Mouse (Mus musculus): ENCODE measurements around the gene Snx15. TPM values are rescaled to one million over a fixed set of nuclear protein-coding genes. Genes with fewer than 3 reads are reported as not detected.

Gene Snx15
- polyA plus RNA-seq, 1 experiment from 2014 or later, result 30.6 TPM

DNA sequence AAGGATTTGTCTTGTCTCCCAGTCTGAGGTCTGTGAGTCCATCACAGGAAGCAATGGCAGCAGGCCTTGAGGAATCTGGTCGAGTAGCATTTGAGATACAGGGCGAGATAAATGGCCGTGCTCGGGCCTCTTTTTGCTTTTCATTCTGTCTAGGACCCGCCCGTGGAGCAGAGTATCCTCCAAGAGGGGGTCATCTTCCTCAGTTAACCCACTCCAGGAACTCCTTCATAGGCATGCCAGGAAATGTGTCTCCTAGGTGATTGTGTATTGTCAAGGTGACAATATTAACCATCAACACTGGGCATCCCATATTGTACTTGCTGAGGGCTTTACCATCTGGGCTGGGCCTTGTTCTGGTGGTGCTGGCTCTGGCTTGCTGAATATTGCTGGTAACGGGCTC lies 34.0 kb downstream of the Snx15 start, which contains the start of gene AC131692.1:
TSS of gene AC131692.1 (plus strand) at position 301 of the 400 bp plus-strand sequence.
- Histone ChIP-seq H3K9ac (replicated peaks; ENCODE audit: low read depth, low read length) (no peak within 1 kb of the TSS), H3K36me3 (ENCODE audit: control insufficient read depth, insufficient read depth, low read length) (peaks cover 27% of the 10 kb centered on the region), H3K4me3 (ENCODE audit: low read depth, low read length) (no peak within 1 kb of the TSS), H3K4me2 (replicated peaks; ENCODE audit: low read depth, low read length) (no peak within 1 kb of the TSS), H3K27me3 (ENCODE audit: control insufficient read depth, insufficient read depth, low read length) (no peaks in the 10 kb centered on the region), H3K27ac (ENCODE audit: low read length) (no peak within 1 kb of the TSS), H3K4me1 (ENCODE audit: control insufficient read depth, insufficient read depth, low read length) (no peaks in the 10 kb centered on the region), H3K9me3 (ENCODE audit: control insufficient read depth, low read depth, low read length) (no peaks in the 10 kb centered on the region)
- WGBS, result 81% methylated on average over 7 of the region's 7 CpGs
- no peak for ATAC-seq (ENCODE audit: insufficient number of reproducible peaks, insufficient read depth, low FRiP score, low read depth)

DNA sequence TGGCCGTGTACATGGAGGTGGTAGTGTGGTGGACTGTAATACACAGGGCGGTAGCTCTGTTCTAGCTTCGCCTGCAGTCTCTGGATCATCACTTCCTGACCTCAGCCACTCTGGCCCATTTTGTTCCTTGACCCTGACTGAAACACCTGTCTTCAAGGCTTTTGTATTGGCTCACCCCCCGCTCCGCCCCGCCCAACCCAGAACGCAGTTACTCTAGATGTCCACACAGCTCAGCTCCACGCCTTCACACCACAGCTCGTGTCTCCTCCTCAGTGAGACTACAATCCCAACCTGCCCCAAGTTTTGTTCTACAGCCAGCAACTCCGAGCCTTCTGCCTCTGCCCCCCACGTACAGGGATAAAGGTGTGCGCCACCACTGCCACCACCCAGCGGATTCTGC lies 39.3 kb downstream of the Snx15 start:
- H3K4me1 ChIP-seq (ENCODE audit: control insufficient read depth, insufficient read depth, low read length), result peaks cover 7% of the 10 kb centered on the region
- H3K36me3 ChIP-seq (ENCODE audit: control insufficient read depth, insufficient read depth, low read length), result peaks cover 35% of the 10 kb centered on the region
- no peak overlapping the region for H3K27ac ChIP-seq (ENCODE audit: low read length)
- no peak overlapping the region for H3K4me2 ChIP-seq (replicated peaks; ENCODE audit: low read depth, low read length)
- H3K27me3 ChIP-seq (ENCODE audit: control insufficient read depth, insufficient read depth, low read length), result no peaks in the 10 kb centered on the region
- WGBS, result 92% methylated on average over 13 of the region's 13 CpGs
- no peak overlapping the region for H3K9ac ChIP-seq (replicated peaks; ENCODE audit: low read depth, low read length)
- H3K4me3 ChIP-seq (ENCODE audit: low read depth, low read length), result no peak overlapping the region
- H3K9me3 ChIP-seq (ENCODE audit: control insufficient read depth, low read depth, low read length), result no peaks in the 10 kb centered on the region
- ATAC-seq (ENCODE audit: insufficient number of reproducible peaks, insufficient read depth, low FRiP score, low read depth), result no peak

DNA sequence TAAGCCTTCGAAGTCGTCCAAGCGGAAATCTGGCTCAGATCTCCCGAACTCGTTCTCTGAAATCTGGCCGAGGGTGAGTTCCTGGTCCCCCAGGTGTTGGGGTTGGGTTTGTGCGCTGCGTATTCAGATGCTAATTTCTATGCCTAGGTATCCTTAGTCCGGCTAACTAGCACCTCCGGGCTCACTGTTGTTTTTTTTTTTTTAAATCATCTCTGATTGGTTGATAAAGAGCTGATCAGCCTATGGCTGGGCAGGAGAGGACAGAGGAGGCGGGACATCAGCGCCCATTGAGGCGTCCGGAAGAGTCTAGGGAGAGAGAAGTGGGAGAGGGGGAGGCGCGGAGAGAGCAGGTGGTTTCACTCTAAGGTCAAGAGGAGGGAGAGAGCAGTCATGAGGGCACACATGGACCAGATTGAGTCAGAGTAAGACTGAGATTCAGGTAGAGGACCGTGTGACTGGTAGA lies 42.7 kb downstream of the Snx15 start:
- Histone ChIP-seq H3K27ac (ENCODE audit: low read length) (peak overlapping the region; percentile 34; the same call in 1 of the 2 replicates), H3K9ac (replicated peaks; ENCODE audit: low read depth, low read length) (no peak overlapping the region; the same call in 1 of the 2 replicates), H3K36me3 (ENCODE audit: control insufficient read depth, insufficient read depth, low read length) (peaks cover 36% of the 10 kb centered on the region), H3K9me3 (ENCODE audit: control insufficient read depth, low read depth, low read length) (no peaks in the 10 kb centered on the region), H3K27me3 (ENCODE audit: control insufficient read depth, insufficient read depth, low read length) (no peaks in the 10 kb centered on the region), H3K4me1 (ENCODE audit: control insufficient read depth, insufficient read depth, low read length) (peaks cover 11% of the 10 kb centered on the region), H3K4me3 (ENCODE audit: low read depth, low read length) (peak overlapping the region; percentile 60), H3K4me2 (replicated peaks; ENCODE audit: low read depth, low read length) (peak overlapping the region; percentile 54)
- under 1% methylated on average over 17 of the region's 17 CpGs for WGBS
- ATAC-seq (ENCODE audit: insufficient number of reproducible peaks, insufficient read depth, low FRiP score, low read depth), result peak; percentile 79; the same call in 1 of the 2 replicates

DNA sequence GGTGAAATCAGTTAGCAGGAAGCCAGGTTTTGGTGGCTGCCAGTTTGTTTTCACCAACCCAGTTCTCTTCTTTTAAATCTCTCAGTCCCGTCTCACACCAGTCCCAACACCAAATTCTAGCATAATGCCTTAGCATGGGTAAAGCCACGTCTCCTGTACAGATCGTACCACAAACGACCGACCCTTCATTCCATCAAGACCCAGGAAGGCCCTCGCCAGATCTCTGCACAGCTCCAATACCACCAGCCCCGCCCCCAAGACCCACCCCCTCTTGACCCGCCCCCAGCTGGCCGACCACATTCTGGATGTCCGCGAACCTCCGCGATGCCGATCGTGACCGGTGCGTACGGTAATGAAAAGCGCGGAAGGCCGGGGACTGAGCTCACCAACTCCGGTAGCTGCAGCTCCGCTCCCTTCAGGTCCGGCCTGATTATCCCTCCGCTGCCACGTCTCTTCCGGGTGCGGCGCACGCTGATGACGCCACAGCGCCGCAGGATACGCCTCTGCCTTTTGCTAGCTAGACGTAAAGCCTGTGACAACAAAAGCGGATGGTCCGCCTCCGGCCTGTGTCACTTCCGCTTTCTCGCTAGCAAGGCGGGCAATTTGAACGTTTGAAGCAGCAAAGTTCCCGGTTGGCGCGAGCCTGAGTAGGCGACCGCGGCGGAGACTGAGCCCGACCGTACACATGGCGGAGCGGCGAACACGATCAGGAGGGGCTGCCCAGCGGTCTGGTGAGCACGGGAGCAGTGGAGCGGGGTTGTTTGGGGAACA lies 43.4 kb downstream of the Snx15 start, which contains the start of the genes Zfpl1 and Cdca5:
TSS of gene Zfpl1 (minus strand) at position 479 of the 771 bp plus-strand sequence.
TSS of gene Cdca5 (plus strand) at position 506 of the 771 bp plus-strand sequence.
- under 1% methylated on average over 58 of the region's 58 CpGs for WGBS
- H3K9ac ChIP-seq (replicated peaks; ENCODE audit: low read depth, low read length), result peak within 1 kb of the TSS; percentile 64
- H3K4me2 ChIP-seq (replicated peaks; ENCODE audit: low read depth, low read length), result peak within 1 kb of the TSS; percentile 97
- H3K9me3 ChIP-seq (ENCODE audit: control insufficient read depth, low read depth, low read length), result no peaks in the 10 kb centered on the region
- H3K4me1 ChIP-seq (ENCODE audit: control insufficient read depth, insufficient read depth, low read length), result peaks cover 11% of the 10 kb centered on the region
- no peaks in the 10 kb centered on the region for H3K27me3 ChIP-seq (ENCODE audit: control insufficient read depth, insufficient read depth, low read length)
- peak within 1 kb of the TSS; percentile 60 for H3K4me3 ChIP-seq (ENCODE audit: low read depth, low read length)
- H3K36me3 ChIP-seq (ENCODE audit: control insufficient read depth, insufficient read depth, low read length), result peaks cover 34% of the 10 kb centered on the region
- ATAC-seq (ENCODE audit: insufficient number of reproducible peaks, insufficient read depth, low FRiP score, low read depth), result peak; percentile 89
- H3K27ac ChIP-seq (ENCODE audit: low read length), result peak within 1 kb of the TSS; percentile 44; the same call in 1 of the 2 replicates

DNA sequence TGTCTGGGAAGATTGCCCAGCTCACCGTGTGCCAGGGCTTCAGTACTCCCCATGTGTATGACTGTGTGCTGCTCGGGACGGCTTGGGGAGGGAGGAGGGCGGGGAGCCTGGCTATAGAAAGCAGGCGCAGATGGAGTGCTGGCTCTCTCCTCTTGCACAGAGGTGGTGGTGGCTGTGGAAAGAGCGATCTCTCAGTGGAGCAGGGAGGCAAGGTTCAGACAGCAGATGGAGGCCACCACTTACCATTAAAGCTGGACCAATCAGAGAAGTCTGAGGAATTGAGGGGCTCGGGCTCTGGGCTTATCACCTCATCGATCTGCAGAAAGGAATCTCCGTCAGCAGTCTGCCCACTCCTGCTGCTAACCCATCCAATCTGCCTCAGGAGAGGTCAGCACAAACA lies 45.9 kb downstream of the Snx15 start, which contains the start of gene Gm28374:
TSS of gene Gm28374 (minus strand) at position 101 of the 400 bp plus-strand sequence.
- Histone ChIP-seq H3K36me3 (ENCODE audit: control insufficient read depth, insufficient read depth, low read length) (peaks cover 34% of the 10 kb centered on the region), H3K9ac (replicated peaks; ENCODE audit: low read depth, low read length) (no peak within 1 kb of the TSS), H3K4me1 (ENCODE audit: control insufficient read depth, insufficient read depth, low read length) (peaks cover 11% of the 10 kb centered on the region), H3K27ac (ENCODE audit: low read length) (no peak within 1 kb of the TSS), H3K9me3 (ENCODE audit: control insufficient read depth, low read depth, low read length) (no peaks in the 10 kb centered on the region), H3K27me3 (ENCODE audit: control insufficient read depth, insufficient read depth, low read length) (no peaks in the 10 kb centered on the region), H3K4me2 (replicated peaks; ENCODE audit: low read depth, low read length) (no peak within 1 kb of the TSS), H3K4me3 (ENCODE audit: low read depth, low read length) (no peak within 1 kb of the TSS)
- WGBS, result 89% methylated on average over 9 of the region's 9 CpGs
- no peak for ATAC-seq (ENCODE audit: insufficient number of reproducible peaks, insufficient read depth, low FRiP score, low read depth)

DNA sequence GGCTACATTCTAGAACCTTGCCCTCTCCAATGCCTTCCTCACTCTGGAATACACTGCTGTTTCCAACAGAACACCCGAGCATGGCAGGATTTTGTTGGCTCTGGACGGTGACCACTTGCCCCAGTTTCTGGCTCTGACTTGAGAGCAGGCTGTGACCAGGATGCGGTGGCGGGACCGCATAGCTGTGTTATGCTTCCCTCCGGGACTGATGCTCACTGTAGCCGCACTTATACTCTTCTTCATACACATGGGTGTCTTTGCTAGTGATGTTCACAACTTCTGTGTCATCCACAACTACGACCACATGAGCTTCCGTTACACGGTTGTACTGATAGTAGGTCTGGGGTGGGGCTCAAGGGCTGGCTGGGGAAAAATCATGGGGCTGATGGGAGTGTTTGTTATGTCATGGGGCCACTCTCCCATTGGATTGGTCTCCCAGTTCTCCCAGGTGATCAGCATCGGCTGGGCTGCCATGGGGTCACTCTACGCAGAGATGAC lies 48.1 kb downstream of the Snx15 start, which contains the start of gene Tmem262:
TSS of gene Tmem262 (plus strand) at position 51 of the 498 bp plus-strand sequence.
- Histone ChIP-seq H3K36me3 (ENCODE audit: control insufficient read depth, insufficient read depth, low read length) (peaks cover 31% of the 10 kb centered on the region), H3K4me3 (ENCODE audit: low read depth, low read length) (no peak within 1 kb of the TSS), H3K4me2 (replicated peaks; ENCODE audit: low read depth, low read length) (no peak within 1 kb of the TSS), H3K9ac (replicated peaks; ENCODE audit: low read depth, low read length) (no peak within 1 kb of the TSS), H3K9me3 (ENCODE audit: control insufficient read depth, low read depth, low read length) (no peaks in the 10 kb centered on the region), H3K27me3 (ENCODE audit: control insufficient read depth, insufficient read depth, low read length) (no peaks in the 10 kb centered on the region), H3K4me1 (ENCODE audit: control insufficient read depth, insufficient read depth, low read length) (peaks cover 14% of the 10 kb centered on the region), H3K27ac (ENCODE audit: low read length) (no peak within 1 kb of the TSS)
- WGBS, result 89% methylated on average over 12 of the region's 12 CpGs
- no peak for ATAC-seq (ENCODE audit: insufficient number of reproducible peaks, insufficient read depth, low FRiP score, low read depth)

DNA sequence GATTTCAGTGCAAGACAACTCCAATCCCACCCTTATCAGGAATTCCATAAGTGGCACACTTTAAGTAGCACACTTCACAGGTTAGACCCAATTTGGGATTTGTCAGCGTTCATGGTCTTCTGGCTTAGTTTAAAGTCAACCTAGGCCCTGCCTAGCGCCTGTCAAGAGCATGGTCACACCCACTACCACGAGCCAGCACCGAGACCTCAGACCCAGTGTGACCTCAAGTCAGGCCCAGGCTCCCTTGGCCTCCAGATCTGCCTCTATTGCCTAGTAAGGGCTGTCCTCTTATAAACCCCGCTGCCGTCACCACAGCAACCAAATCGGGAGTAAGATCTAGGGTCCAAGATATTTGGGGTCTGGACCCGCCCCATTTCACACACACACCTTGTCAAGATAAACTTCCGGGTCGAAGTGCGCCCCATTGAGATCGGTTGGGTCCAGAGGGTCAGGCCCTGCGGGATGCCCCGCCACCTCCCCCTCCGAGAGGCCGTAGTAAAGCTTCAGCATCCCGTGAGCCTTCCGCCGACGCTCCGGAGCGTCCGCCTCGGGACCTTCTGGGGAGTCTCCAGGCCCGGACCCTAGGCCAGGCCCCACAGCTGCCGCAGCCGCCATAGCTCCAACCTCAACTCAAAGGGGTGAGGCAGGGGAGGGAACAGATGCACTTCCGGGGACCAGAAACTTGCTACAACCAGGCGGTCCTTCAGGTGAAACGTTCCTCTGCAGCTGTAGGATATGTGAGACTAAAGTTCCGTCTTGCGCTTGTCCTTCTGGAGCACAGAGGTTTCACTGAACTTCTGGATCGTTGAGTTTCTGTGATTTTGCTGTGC lies 51.3 kb downstream of the Snx15 start, which contains the start of gene Vps51:
TSS of gene Vps51 (minus strand) at position 668 of the 830 bp plus-strand sequence.
- H3K4me3 ChIP-seq (ENCODE audit: low read depth, low read length), result peak within 1 kb of the TSS; percentile 79
- H3K27me3 ChIP-seq (ENCODE audit: control insufficient read depth, insufficient read depth, low read length), result no peaks in the 10 kb centered on the region
- ATAC-seq (ENCODE audit: insufficient number of reproducible peaks, insufficient read depth, low FRiP score, low read depth), result peak; percentile 84
- H3K36me3 ChIP-seq (ENCODE audit: control insufficient read depth, insufficient read depth, low read length), result peaks cover 30% of the 10 kb centered on the region
- peak within 1 kb of the TSS; percentile 86 for H3K4me2 ChIP-seq (replicated peaks; ENCODE audit: low read depth, low read length)
- peak within 1 kb of the TSS; percentile 85 for H3K27ac ChIP-seq (ENCODE audit: low read length)
- 1% methylated on average over 33 of the region's 33 CpGs for WGBS
- H3K4me1 ChIP-seq (ENCODE audit: control insufficient read depth, insufficient read depth, low read length), result peaks cover 7% of the 10 kb centered on the region; the same call in 1 of the 2 replicates
- H3K9ac ChIP-seq (replicated peaks; ENCODE audit: low read depth, low read length), result peak within 1 kb of the TSS; percentile 65
- no peaks in the 10 kb centered on the region for H3K9me3 ChIP-seq (ENCODE audit: control insufficient read depth, low read depth, low read length)

DNA sequence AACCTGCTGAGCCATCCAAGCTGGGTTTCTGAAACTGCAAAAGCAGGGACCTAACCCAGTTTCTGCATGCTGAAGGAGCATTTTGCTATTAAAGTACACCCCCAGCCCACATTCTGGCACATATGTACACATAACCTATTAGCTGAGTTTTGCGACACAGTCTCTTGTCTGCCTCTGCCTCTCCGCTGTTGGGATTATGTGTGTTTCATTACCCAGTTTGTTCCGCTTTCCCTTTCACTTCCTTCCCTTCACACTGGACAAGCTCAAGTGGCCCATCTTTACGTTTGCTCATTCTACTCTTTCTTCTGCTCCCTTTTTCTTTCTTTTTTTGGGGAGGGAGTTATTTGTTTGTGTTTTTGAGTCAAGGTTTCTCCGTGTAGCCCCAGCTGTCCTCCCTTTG lies 54.2 kb downstream of the Snx15 start:
- peaks cover 25% of the 10 kb centered on the region for H3K36me3 ChIP-seq (ENCODE audit: control insufficient read depth, insufficient read depth, low read length)
- no peak overlapping the region for H3K4me3 ChIP-seq (ENCODE audit: low read depth, low read length)
- H3K9ac ChIP-seq (replicated peaks; ENCODE audit: low read depth, low read length), result no peak overlapping the region
- ATAC-seq (ENCODE audit: insufficient number of reproducible peaks, insufficient read depth, low FRiP score, low read depth), result no peak
- H3K27me3 ChIP-seq (ENCODE audit: control insufficient read depth, insufficient read depth, low read length), result no peaks in the 10 kb centered on the region
- H3K4me2 ChIP-seq (replicated peaks; ENCODE audit: low read depth, low read length), result no peak overlapping the region
- no peak overlapping the region for H3K27ac ChIP-seq (ENCODE audit: low read length)
- WGBS, result 93% methylated on average over 5 of the region's 5 CpGs
- no peaks in the 10 kb centered on the region for H3K9me3 ChIP-seq (ENCODE audit: control insufficient read depth, low read depth, low read length)
- H3K4me1 ChIP-seq (ENCODE audit: control insufficient read depth, insufficient read depth, low read length), result peaks cover 7% of the 10 kb centered on the region; the same call in 1 of the 2 replicates
